Mouse (Mus musculus): ENCODE measurements around the gene Pdrg1. TPM values are rescaled to one million over a fixed set of nuclear protein-coding genes. Genes with fewer than 3 reads are reported as not detected.

Pdrg1 gene
- total RNA-seq, 2 experiments from 2014 or later, result 52.5 to 53.3 TPM

GRCm38 (mm10) chr2:153032083-153032842 is 17.0 kb upstream of the Pdrg1 start:
- intact Hi-C loops (cut with DNase I), result no loop called here
- DNase-seq (ENCODE audit: low spot score in 2 of 2), result peak; percentile 33 to 66

- intact Hi-C loops (cut with DNase I), result no loop called here
- peak in 1 of 2 experiments; percentile 40 for DNase-seq (ENCODE audit: low spot score in 2 of 2)
Observed at GRCm38 (mm10) chr2:153031126-153032082, 16.2 kb upstream of the Pdrg1 start, which contains the start of gene Xkr7. Gene Xkr7, plus strand, starts transcription at chr2:153031852.

GRCm38 (mm10) chr2:153030422-153030821 is 15.2 kb upstream of the Pdrg1 start:
- intact Hi-C loops (cut with DNase I), result no loop called here
- DNase-seq (ENCODE audit: low spot score in 2 of 2), result no peak

- intact Hi-C loops (cut with DNase I), result no loop called here
- DNase-seq (ENCODE audit: low spot score in 2 of 2), result no peak
Observed at GRCm38 (mm10) chr2:153027501-153027900, 12.3 kb upstream of the Pdrg1 start.

GRCm38 (mm10) chr2:153026052-153026451 is 10.8 kb upstream of the Pdrg1 start:
- intact Hi-C loops (cut with DNase I), result no loop called here
- DNase-seq (ENCODE audit: low spot score in 2 of 2), result no peak

- DNase-seq (ENCODE audit: low spot score in 2 of 2), result peak in 1 of 2 experiments; percentile 35
- intact Hi-C loops (cut with DNase I), result no loop called here
Observed at GRCm38 (mm10) chr2:153022855-153023254, 7.6 kb upstream of the Pdrg1 start.

GRCm38 (mm10) chr2:153021163-153021562 is 5.9 kb upstream of the Pdrg1 start:
- intact Hi-C loops (cut with DNase I), result no loop called here
- no peak for DNase-seq (ENCODE audit: low spot score in 2 of 2)

- intact Hi-C loops (cut with DNase I), result loop anchor here (5.0 kb wide), 2 partner anchors 72 to 107 kb away; partner anchors contain the start of gene Mylk2
- DNase-seq (ENCODE audit: low spot score in 2 of 2), result no peak
Observed at GRCm38 (mm10) chr2:153019355-153019754, 4.1 kb upstream of the Pdrg1 start.

GRCm38 (mm10) chr2:153016786-153017185 is 1.6 kb upstream of the Pdrg1 start:
- DNase-seq (ENCODE audit: low spot score in 2 of 2), result no peak
- intact Hi-C loops (cut with DNase I), result loop anchor here (5.0 kb wide), 2 partner anchors 69 to 104 kb away; partner anchors contain the start of gene Mylk2

GRCm38 (mm10) chr2:153015804-153016203 is 577 bp upstream of the Pdrg1 start:
- intact Hi-C loops (cut with DNase I), result loop anchor here (5.0 kb wide), 2 partner anchors 69 to 104 kb away; partner anchors contain the start of gene Mylk2
- peak in 1 of 2 experiments; percentile 33 for DNase-seq (ENCODE audit: low spot score in 2 of 2)

GRCm38 (mm10) chr2:153013724-153014515 is 1.3 kb downstream of the Pdrg1 start:
- intact Hi-C loops (cut with DNase I), result no loop called here
- peak; percentile 22 to 49 for DNase-seq (ENCODE audit: low spot score in 2 of 2)

- intact Hi-C loops (cut with DNase I), result no loop called here
- no peak for DNase-seq (ENCODE audit: low spot score in 2 of 2)
Observed at GRCm38 (mm10) chr2:153009192-153009973, 5.8 kb downstream of the Pdrg1 start.

- intact Hi-C loops (cut with DNase I), result no loop called here
- no peak for DNase-seq (ENCODE audit: low spot score in 2 of 2)
Observed at GRCm38 (mm10) chr2:153005981-153006380, 9.2 kb downstream of the Pdrg1 start.

GRCm38 (mm10) chr2:153003681-153004338 is 11.4 kb downstream of the Pdrg1 start:
- intact Hi-C loops (cut with DNase I), result no loop called here
- no peak for DNase-seq (ENCODE audit: low spot score in 2 of 2)

- intact Hi-C loops (cut with DNase I), result no loop called here
- no peak for DNase-seq (ENCODE audit: low spot score in 2 of 2)
Observed at GRCm38 (mm10) chr2:153002492-153003248, 12.6 kb downstream of the Pdrg1 start.

GRCm38 (mm10) chr2:152997046-152997445 is 18.2 kb downstream of the Pdrg1 start:
- intact Hi-C loops (cut with DNase I), result no loop called here
- DNase-seq (ENCODE audit: low spot score in 2 of 2), result no peak

GRCm38 (mm10) chr2:152991529-152991928 is 23.7 kb downstream of the Pdrg1 start:
- intact Hi-C loops (cut with DNase I), result no loop called here

More at GRCm38 (mm10) chr2:152991529-152991928, 23.7 kb downstream of the Pdrg1 start:
- DNase-seq (ENCODE audit: low spot score in 2 of 2), result no peak
